Mouse (Mus musculus) liver, embryonic 16.5 days (tissue): ENCODE measurements around the gene Rgs17. TPM values are rescaled to one million over a fixed set of nuclear protein-coding genes. Genes with fewer than 3 reads are reported as not detected.
A peak's percentile ranks its signal among the peaks of the same experiment; 100 is the strongest.
"Not testable (repeated sequence)": the region's sequence is repeated elsewhere in the genome, so short reads cannot be mapped to it uniquely, and the experiment has no call there.

Experiments
- ATAC-seq: fragments of 200-750 bp; cut with Nextera tagmentation; 2 replicates; pipeline ENCODE4 v1.8.0; 2017; ENCODE audit warnings: low read depth, mild to moderate bottlenecking, moderate number of reproducible peaks, moderate library complexity
- H3K27ac ChIP-seq: fragments of 300-500 bp; sonication (generic); 2 replicates; pipeline ENCODE4 v1.5.1; 2014; ENCODE audit warnings: mild to moderate bottlenecking, low read length
- H3K27me3 ChIP-seq: fragments of 300-500 bp; sonication (generic); 2 replicates; pipeline ENCODE4 v1.6.1; 2014; ENCODE audit warnings: low read depth, low read length, mixed read lengths; ENCODE audit not compliant: control insufficient read depth, insufficient read depth
- H3K36me3 ChIP-seq: fragments of 300-500 bp; sonication (generic); 2 replicates; pipeline ENCODE4 v1.6.1; 2014; ENCODE audit warnings: mild to moderate bottlenecking; ENCODE audit not compliant: control insufficient read depth, insufficient read depth
- H3K4me1 ChIP-seq: fragments of 300-500 bp; sonication (generic); 2 replicates; pipeline ENCODE4 v1.6.1; 2014; ENCODE audit warnings: low read depth, low read length, mixed read lengths; ENCODE audit not compliant: control insufficient read depth
- H3K4me2 ChIP-seq: fragments of 300-500 bp; sonication (generic); 2 replicates; pipeline ENCODE4 v1.6.1; 2014; ENCODE audit warnings: low read depth, low read length, mixed read lengths
- H3K4me3 ChIP-seq: fragments of 300-500 bp; sonication (generic); 2 replicates; pipeline ENCODE4 v1.5.1; 2014; ENCODE audit warnings: low read depth, mild to moderate bottlenecking, low read length
- H3K9ac ChIP-seq: fragments of 300-500 bp; sonication (generic); 2 replicates; pipeline ENCODE4 v1.6.1; 2014; ENCODE audit warnings: low read depth, low read length
- H3K9me3 ChIP-seq: fragments of 300-500 bp; sonication (generic); replicated peaks from 2 replicates; pipeline ENCODE4 v1.6.1; 2016; ENCODE audit warnings: low read length; ENCODE audit not compliant: control insufficient read depth
- WGBS: fragments of 180-500 bp; shearing (Covaris S2); extraction: QIAGEN DNeasy Blood & Tissue Kit; methylation state at CpG from one replicate; pipeline ENCODE4 v1.1.7; 2014; ENCODE audit not compliant: insufficient replicate concordance; 5-methylcytosine and 5-hydroxymethylcytosine counted together
- polyA plus RNA-seq: library from polyadenylated mRNA; unstranded; fragments of >200 nt; fragmentation: Nextera tagmentation; extraction: Ambion mirVana; gene quantifications from 2 replicates; pipeline ENCODE4 v1.2.1, GENCODE M21; 2015

Rgs17 gene
- 0.04 TPM in 1 of 2 replicates, not detected in the other for polyA plus RNA-seq

DNA sequence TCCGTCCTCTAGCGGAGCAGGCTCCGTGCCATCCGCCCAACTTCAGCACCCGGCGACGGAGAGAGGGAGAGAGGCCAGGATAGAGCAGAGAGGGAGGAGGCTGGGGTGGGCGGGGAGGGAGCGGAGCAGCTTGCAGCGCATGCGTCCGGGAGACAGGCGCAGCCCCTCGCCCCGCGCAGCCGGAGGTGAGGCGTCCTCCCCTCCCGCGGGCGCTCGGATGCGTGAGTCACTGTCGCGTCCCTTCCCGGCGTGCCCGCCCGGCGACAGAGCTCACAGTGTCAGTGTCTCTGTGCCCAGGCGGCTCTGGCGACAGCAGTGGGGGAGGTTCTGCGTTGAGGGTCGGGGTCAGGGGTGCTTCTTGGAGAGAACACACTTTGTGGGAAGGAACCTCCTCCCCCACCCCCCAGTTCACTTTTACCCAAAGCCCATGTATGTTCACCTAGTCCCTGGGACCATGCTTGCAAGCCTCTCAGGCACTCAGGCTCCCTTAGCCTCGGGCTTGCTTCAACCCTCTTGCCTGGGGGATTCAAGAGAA, at the start of gene Rgs17:
TSS of gene Rgs17 (minus strand) at position 107 of the 535 bp plus-strand sequence.
- Histone ChIP-seq H3K9ac (no peak within 1 kb of the TSS), H3K27ac (no peak within 1 kb of the TSS), H3K9me3 (no peaks in the 10 kb centered on the region), H3K27me3 (peaks cover 34% of the 10 kb centered on the region), H3K4me3 (peak within 1 kb of the TSS; percentile 33), H3K4me2 (peak within 1 kb of the TSS; percentile 44), H3K36me3 (no peaks in the 10 kb centered on the region), H3K4me1 (no peaks in the 10 kb centered on the region)
- no peak for ATAC-seq
- WGBS, result 1% methylated on average over 22 of the region's 35 CpGs

GRCm38 (mm10) chr10:5967655-5968054, 45.5 kb upstream of the Rgs17 start:
- Histone ChIP-seq H3K4me3 (no peak overlapping the region), H3K9ac (no peak overlapping the region), H3K4me2 (no peak overlapping the region), H3K36me3 (no peaks in the 10 kb centered on the region), H3K9me3 (no peaks in the 10 kb centered on the region), H3K27me3 (no peaks in the 10 kb centered on the region), H3K4me1 (no peaks in the 10 kb centered on the region), H3K27ac (no peak overlapping the region)
- WGBS, result 33% methylated on average over 2 of the region's 2 CpGs
- no peak for ATAC-seq

GRCm38 (mm10) chr10:5953787-5954186, 31.6 kb upstream of the Rgs17 start:
- not testable (repeated sequence) for H3K27ac ChIP-seq, H3K27me3 ChIP-seq, H3K9ac ChIP-seq, H3K4me2 ChIP-seq, H3K9me3 ChIP-seq, H3K36me3 ChIP-seq, H3K4me1 ChIP-seq, H3K4me3 ChIP-seq, ATAC-seq

GRCm38 (mm10) chr10:5924261-5924660, 2.1 kb upstream of the Rgs17 start:
- Histone ChIP-seq H3K9ac (no peak overlapping the region), H3K4me3 (no peak overlapping the region), H3K4me2 (no peak overlapping the region), H3K9me3 (no peaks in the 10 kb centered on the region), H3K36me3 (no peaks in the 10 kb centered on the region), H3K27me3 (peaks cover 34% of the 10 kb centered on the region), H3K27ac (no peak overlapping the region), H3K4me1 (no peaks in the 10 kb centered on the region)
- WGBS, result 50% methylated on average over 5 of the region's 5 CpGs
- no peak for ATAC-seq

DNA sequence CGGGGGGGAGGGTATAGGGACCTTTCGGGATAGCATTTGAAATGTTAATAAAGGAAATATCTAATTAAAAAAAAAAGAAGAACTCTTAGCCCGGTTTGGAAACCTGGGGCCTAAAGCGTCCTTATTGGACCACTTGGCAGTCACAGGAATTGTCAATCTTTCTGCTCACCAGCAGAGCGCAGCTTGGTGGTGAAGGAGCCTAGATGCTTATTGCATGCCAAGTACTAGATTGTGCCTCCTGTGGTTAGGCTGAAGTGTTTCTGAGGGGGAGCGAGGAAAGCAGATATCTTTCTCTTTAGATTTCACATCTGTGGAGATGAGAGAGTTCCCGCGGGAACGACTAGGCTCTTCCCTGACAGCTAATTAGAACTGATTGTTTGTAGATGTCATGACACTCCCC, 896 bp upstream of the Rgs17 start:
- ATAC-seq, result no peak

DNA sequence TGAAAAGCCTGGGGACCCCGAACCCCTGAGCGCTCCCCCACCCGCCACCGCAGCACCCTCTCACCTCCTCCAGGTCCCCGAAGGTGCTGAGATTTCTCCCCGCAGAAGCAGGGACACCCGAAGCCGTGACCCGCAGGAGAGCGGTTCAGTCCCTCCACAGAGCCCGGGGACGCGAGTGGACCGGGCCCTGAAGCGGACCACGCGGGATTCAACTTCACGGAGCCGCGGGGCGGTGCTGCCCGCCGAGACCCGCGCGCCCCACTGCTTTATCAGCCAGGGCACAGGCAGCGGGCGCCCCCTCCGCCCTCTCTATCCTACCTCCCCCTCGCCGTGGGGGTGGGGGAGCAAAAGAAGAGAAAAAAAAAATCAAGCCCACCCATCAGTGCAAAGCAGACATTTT, 429 bp downstream of the Rgs17 start:
- H3K9ac ChIP-seq, result no peak overlapping the region
- ATAC-seq, result no peak

More for the DNA sequence above, 896 bp upstream of the Rgs17 start:
- no peak overlapping the region for H3K9ac ChIP-seq
- H3K27ac ChIP-seq, result no peak overlapping the region
- H3K9me3 ChIP-seq, result no peaks in the 10 kb centered on the region
- no peaks in the 10 kb centered on the region for H3K4me1 ChIP-seq
- WGBS, result 15% methylated on average over 9 of the region's 9 CpGs
- H3K27me3 ChIP-seq, result peaks cover 34% of the 10 kb centered on the region
- H3K4me3 ChIP-seq, result no peak overlapping the region
- H3K4me2 ChIP-seq, result no peak overlapping the region
- no peaks in the 10 kb centered on the region for H3K36me3 ChIP-seq

DNA sequence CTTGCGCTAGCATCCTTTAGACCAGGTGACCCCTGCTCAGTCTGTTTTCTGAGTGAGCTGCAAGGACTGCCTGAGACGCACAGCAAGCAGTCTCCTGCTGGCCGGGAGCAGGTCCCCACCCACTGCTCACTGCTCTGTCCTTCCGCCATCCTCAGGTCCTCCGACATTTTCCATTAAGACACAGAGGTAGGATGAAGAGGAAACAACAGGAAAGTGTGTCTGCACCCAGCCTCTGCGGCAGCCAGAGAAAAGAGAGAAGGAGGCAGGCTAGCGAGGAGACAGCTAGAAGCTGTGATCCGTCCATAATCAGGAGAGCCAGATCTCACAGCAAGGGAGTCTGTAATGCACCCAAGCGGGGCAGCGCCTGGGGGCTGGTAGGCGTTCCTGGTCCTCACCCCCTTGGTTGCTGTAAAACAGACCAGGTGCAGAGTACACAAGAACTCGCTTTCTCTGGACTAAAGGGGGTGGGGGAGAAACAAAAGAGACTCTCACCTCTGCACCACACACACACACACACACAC, 1.1 kb downstream of the Rgs17 start:
- Histone ChIP-seq H3K36me3 (no peaks in the 10 kb centered on the region), H3K4me1 (no peaks in the 10 kb centered on the region), H3K9ac (no peak overlapping the region), H3K27me3 (peaks cover 34% of the 10 kb centered on the region), H3K4me3 (no peak overlapping the region), H3K9me3 (no peaks in the 10 kb centered on the region), H3K4me2 (no peak overlapping the region), H3K27ac (no peak overlapping the region)
- WGBS, result 4% methylated on average over 10 of the region's 12 CpGs
- ATAC-seq, result no peak

More for the DNA sequence above, 429 bp downstream of the Rgs17 start:
- Histone ChIP-seq H3K27me3 (peaks cover 34% of the 10 kb centered on the region), H3K27ac (no peak overlapping the region), H3K4me3 (peak overlapping the region; percentile 33), H3K9me3 (no peaks in the 10 kb centered on the region), H3K4me1 (no peaks in the 10 kb centered on the region), H3K4me2 (peak overlapping the region; percentile 44), H3K36me3 (no peaks in the 10 kb centered on the region)
- 1% methylated on average over 31 of the region's 31 CpGs for WGBS

DNA sequence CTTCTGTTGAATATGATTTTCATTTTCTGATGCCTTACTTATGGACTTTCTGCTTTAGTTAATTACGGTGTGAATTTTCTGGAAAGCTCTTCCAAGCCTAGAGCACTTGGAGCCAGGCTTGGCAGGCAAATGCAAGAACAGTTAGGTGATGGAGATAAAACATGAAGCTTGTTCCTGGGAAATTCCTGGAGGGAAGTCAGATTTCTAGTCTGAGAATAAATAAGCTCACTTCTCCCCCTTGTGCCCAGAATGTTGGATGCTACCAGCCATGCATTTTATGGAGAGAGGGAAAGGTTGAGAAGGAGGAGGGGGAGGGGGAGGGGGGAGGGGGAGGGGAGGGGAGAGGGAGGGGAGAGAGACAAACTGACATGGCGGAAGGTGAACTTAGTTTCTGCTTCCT, 17.8 kb downstream of the Rgs17 start:
- no peak overlapping the region for H3K9ac ChIP-seq
- no peak for ATAC-seq
- no peak overlapping the region for H3K4me3 ChIP-seq
- no peak overlapping the region for H3K4me2 ChIP-seq
- no peaks in the 10 kb centered on the region for H3K27me3 ChIP-seq
- no peaks in the 10 kb centered on the region for H3K36me3 ChIP-seq
- H3K9me3 ChIP-seq, result no peaks in the 10 kb centered on the region
- 65% methylated on average over 2 of the region's 2 CpGs for WGBS
- H3K27ac ChIP-seq, result no peak overlapping the region
- H3K4me1 ChIP-seq, result no peaks in the 10 kb centered on the region

- H3K4me3 ChIP-seq, result no peak overlapping the region
- H3K9me3 ChIP-seq, result no peaks in the 10 kb centered on the region
- no peaks in the 10 kb centered on the region for H3K27me3 ChIP-seq
- 51% methylated on average over 4 of the region's 4 CpGs for WGBS
- H3K27ac ChIP-seq, result no peak overlapping the region
- H3K36me3 ChIP-seq, result no peaks in the 10 kb centered on the region
- ATAC-seq, result no peak
- no peak overlapping the region for H3K9ac ChIP-seq
- no peaks in the 10 kb centered on the region for H3K4me1 ChIP-seq
- no peak overlapping the region for H3K4me2 ChIP-seq
Observed at GRCm38 (mm10) chr10:5901777-5902176, 20.4 kb downstream of the Rgs17 start.
